Mouse (Mus musculus): ENCODE measurements around the gene C130050O18Rik.

The C130050O18Rik gene

GRCm38 (mm10) chr5:139388195-139388570 lies 16.9 kb upstream of the C130050O18Rik start:
- ChIA-PET CTCF (interaction anchor here in 3 of 4 experiments (0.5 to 1.8 kb wide), 5 partner anchors 10 to 57 kb away, joined by 3 to 7 read pairs (median 3); no protein-coding TSS in a partner anchor), POLR2A (interaction anchor here in 2 of 4 experiments (0.7 to 1.7 kb wide), 3 partner anchors 9 to 23 kb away, joined by 3 to 4 read pairs (median 3); no protein-coding TSS in a partner anchor)

- ChIA-PET CTCF (interaction anchor here in 3 of 4 experiments (0.5 to 1.8 kb wide), 6 partner anchors 9 to 57 kb away, joined by 3 to 7 read pairs (median 3); no protein-coding TSS in a partner anchor), POLR2A (interaction anchor here in 2 of 4 experiments (1.1 to 1.7 kb wide), 5 partner anchors 8 to 77 kb away, joined by 3 to 6 read pairs (median 4); partner anchors contain the start of gene Gpr146 (in 1 of the 2))
Measured at GRCm38 (mm10) chr5:139388694-139389675, 16.1 kb upstream of the C130050O18Rik start.

GRCm38 (mm10) chr5:139389676-139390061 lies 15.4 kb upstream of the C130050O18Rik start:
- POLR2A ChIA-PET, result interaction anchor here in 2 of 4 experiments (1.1 to 1.7 kb wide), 4 partner anchors 9 to 77 kb away, joined by 3 to 6 read pairs (median 4); partner anchors contain the start of gene Gpr146 (in 1 of the 2)
- CTCF ChIA-PET, result interaction anchor here in 2 of 4 experiments (1.2 to 1.8 kb wide), 3 partner anchors 9 to 58 kb away, joined by 3 to 7 read pairs (median 5); no protein-coding TSS in a partner anchor

DNA sequence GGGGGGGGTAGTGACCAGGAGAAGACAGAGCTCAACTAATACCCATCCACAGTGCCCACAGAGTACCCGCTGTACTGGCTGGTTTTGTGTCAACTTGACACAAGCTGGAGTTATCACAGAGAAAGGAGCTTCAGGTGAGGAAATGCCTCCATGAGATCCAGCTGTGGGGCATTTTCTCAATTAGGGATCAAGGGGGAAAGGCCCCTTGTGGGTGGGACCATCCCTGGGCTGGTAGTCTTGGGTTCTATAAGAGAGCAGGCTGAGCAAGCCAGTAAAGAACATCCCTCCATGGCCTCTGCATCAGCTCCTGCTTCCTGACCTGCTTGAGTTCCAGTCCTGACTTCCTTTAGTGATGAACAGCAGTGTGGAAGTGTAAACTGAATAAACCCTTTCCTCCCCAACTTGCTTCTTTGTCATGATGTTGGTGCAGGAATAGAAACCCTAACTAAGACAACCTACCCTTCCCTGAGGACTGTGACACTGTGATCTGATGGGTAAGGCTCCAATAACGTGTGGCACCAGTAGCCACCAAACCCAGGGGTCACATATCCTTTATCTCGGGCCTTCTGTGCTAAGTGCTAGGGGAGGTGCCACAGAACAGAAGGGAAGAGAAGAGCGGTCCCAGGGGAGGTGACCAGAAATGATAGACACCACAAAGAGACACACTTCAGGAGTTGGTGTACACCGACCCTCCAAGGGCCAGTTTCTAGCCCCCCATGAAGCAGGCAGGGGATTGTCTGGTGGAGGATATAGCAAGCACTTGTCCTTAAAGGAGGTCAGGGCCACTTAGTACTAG lies 14.6 kb upstream of the C130050O18Rik start:
- ChIA-PET CTCF (interaction anchor here in 2 of 4 experiments (1.2 to 1.8 kb wide), 2 partner anchors 8 kb away, joined by 5 to 7 read pairs; no protein-coding TSS in a partner anchor), POLR2A (interaction anchor here in 3 of 4 experiments (0.5 to 1.7 kb wide), 4 partner anchors 8 to 62 kb away, joined by 4 to 6 read pairs (median 5); partner anchors contain the start of gene Gpr146 (in 1 of the 3))

- ChIA-PET CTCF (interaction anchor here in 1 of 4 experiments (0.7 kb wide), 1 partner anchor 122 kb away, joined by 3 read pairs; no protein-coding TSS in a partner anchor), POLR2A (interaction anchor here in 2 of 4 experiments (1.0 to 1.6 kb wide), 2 partner anchors 10 to 11 kb away, joined by 3 to 8 read pairs; no protein-coding TSS in a partner anchor)
Measured at GRCm38 (mm10) chr5:139391309-139391990, 13.6 kb upstream of the C130050O18Rik start.

- POLR2A ChIA-PET, result interaction anchor here in 2 of 4 experiments (1.0 to 1.6 kb wide), 3 partner anchors 11 to 18 kb away, joined by 3 to 8 read pairs (median 3); no protein-coding TSS in a partner anchor
- CTCF ChIA-PET, result interaction anchor here in 1 of 4 experiments (0.7 kb wide), 1 partner anchor 121 kb away, joined by 3 read pairs; no protein-coding TSS in a partner anchor
Measured at GRCm38 (mm10) chr5:139392219-139393196, 12.6 kb upstream of the C130050O18Rik start.

DNA sequence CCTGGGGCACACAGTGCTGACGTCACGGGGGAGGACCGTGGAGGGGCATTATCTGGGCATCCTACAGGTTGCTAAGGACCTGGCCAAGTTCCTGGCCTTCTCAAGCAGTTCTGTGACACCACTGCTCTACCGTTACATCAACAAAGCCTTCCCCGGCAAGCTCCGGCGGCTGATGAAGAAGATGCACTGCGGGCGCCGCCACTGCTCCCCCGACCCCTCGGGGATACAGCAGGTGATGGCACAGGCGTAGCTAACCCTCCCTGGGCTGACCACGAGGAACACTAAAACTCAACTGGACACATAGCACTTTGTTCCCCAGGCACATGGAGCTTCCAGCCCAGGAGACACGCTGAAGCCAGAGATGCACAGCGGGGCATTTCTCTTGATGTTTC lies 11.9 kb upstream of the C130050O18Rik start:
- CTCF ChIA-PET, result interaction anchor here in 1 of 4 experiments (0.5 kb wide), 1 partner anchor 52 kb away, joined by 3 read pairs; no protein-coding TSS in a partner anchor
- POLR2A ChIA-PET, result interaction anchor here in 2 of 4 experiments (1.3 to 1.7 kb wide), 2 partner anchors 11 to 19 kb away, joined by 3 to 4 read pairs; no protein-coding TSS in a partner anchor

GRCm38 (mm10) chr5:139394399-139394798 lies 10.7 kb upstream of the C130050O18Rik start:
- CTCF ChIA-PET, result interaction anchor here in 2 of 4 experiments (0.5 to 0.9 kb wide), 3 partner anchors 10 to 231 kb away, joined by 3 to 6 read pairs (median 3); no protein-coding TSS in a partner anchor
- POLR2A ChIA-PET, result interaction anchor here in 1 of 4 experiments (1.7 kb wide), 1 partner anchor 12 kb away, joined by 4 read pairs; no protein-coding TSS in a partner anchor

DNA sequence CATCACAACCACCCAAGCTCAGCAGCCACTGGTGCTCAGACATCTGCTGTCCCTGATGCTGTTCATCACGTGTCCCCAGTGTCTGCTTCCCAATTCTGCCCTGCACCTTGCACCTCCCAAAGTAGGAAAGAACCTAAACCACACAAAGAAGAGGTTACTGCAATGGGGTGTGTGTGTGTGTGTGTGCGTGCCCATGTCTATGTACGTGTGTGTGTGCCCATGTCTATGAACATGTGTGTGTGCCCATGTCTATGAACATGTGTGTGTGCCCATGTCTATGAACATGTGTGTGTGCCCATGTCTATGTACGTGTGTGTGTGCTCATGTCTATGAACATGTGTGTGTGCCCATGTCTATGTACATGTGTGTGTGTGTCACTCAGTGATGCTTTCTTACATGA lies 9.6 kb upstream of the C130050O18Rik start:
- CTCF ChIA-PET, result interaction anchor here in 1 of 4 experiments (0.7 kb wide), 1 partner anchor 1194 kb away, joined by 3 read pairs; no protein-coding TSS in a partner anchor

GRCm38 (mm10) chr5:139397359-139397916 lies 7.6 kb upstream of the C130050O18Rik start:
- ChIA-PET CTCF (interaction anchor here (0.6 to 3.5 kb wide), 16 partner anchors 11 to 578 kb away, joined by 3 to 32 read pairs (median 4); no protein-coding TSS in a partner anchor), POLR2A (interaction anchor here in 2 of 4 experiments (1.0 to 1.9 kb wide), 5 partner anchors 10 to 86 kb away, joined by 3 to 5 read pairs (median 4); no protein-coding TSS in a partner anchor)

More for the DNA sequence above, 9.6 kb upstream of the C130050O18Rik start:
- POLR2A ChIA-PET, result interaction anchor here in 1 of 4 experiments (1.3 kb wide), 1 partner anchor 16 kb away, joined by 3 read pairs; no protein-coding TSS in a partner anchor

- ChIA-PET CTCF (interaction anchor here (0.6 to 3.5 kb wide), 52 partner anchors 9 to 579 kb away, joined by 3 to 32 read pairs (median 4); partner anchors contain the start of genes 3110082I17Rik (in 1 of the 4) and Gpr146 (in 1 of the 4)), POLR2A (interaction anchor here (0.5 to 1.9 kb wide), 16 partner anchors 8 to 646 kb away, joined by 3 to 5 read pairs (median 4); partner anchors contain the start of gene 3110082I17Rik (in 1 of the 4))
Measured at GRCm38 (mm10) chr5:139397959-139398753, 6.9 kb upstream of the C130050O18Rik start.

- POLR2A ChIA-PET, result interaction anchor here (0.7 to 1.9 kb wide), 14 partner anchors 8 to 85 kb away, joined by 3 to 5 read pairs (median 3); partner anchors contain the start of gene 3110082I17Rik (in 1 of the 4)
- CTCF ChIA-PET, result interaction anchor here (0.6 to 3.5 kb wide), 47 partner anchors 9 to 356 kb away, joined by 3 to 32 read pairs (median 4); partner anchors contain the start of genes 3110082I17Rik (in 1 of the 4) and Gpr146 (in 1 of the 4)
Measured at GRCm38 (mm10) chr5:139398786-139399185, 6.3 kb upstream of the C130050O18Rik start.

GRCm38 (mm10) chr5:139399991-139400390 lies 5.1 kb upstream of the C130050O18Rik start:
- ChIA-PET CTCF (interaction anchor here in 3 of 4 experiments (0.5 to 3.5 kb wide), 7 partner anchors 36 to 440 kb away, joined by 3 to 32 read pairs (median 3); partner anchors contain the start of genes Cox19 (in 1 of the 3) and Micall2 (in 1 of the 3)), POLR2A (interaction anchor here in 1 of 4 experiments (1.1 kb wide), 1 partner anchor 18 kb away, joined by 3 read pairs; no protein-coding TSS in a partner anchor)

GRCm38 (mm10) chr5:139402106-139402505 lies 3.0 kb upstream of the C130050O18Rik start:
- POLR2A ChIA-PET, result interaction anchor here in 1 of 4 experiments (0.5 to 1.2 kb wide), 2 partner anchors 257 to 406 kb away, joined by 3 read pairs; no protein-coding TSS in a partner anchor

More at GRCm38 (mm10) chr5:139402106-139402505, 3.0 kb upstream of the C130050O18Rik start:
- CTCF ChIA-PET, result no interaction called here

Data from embryonic stem cell, embryonic (primary cell).